Mouse (Mus musculus) kidney, postnatal 0 days (tissue): ENCODE results near the gene Fut1. TPM values are rescaled to one million over a fixed set of nuclear protein-coding genes. Genes with fewer than 3 reads are reported as not detected.
A peak's percentile ranks its signal among the peaks of the same experiment; 100 is the strongest.

Experiments used
- ATAC-seq: fragments of 200-750 bp; cut with Nextera tagmentation; replicated peaks from 2 replicates; pipeline ENCODE4 v1.8.0; 2017; ENCODE audit warnings: low read depth, moderate number of reproducible peaks, moderate TSS enrichment, moderate library complexity; ENCODE audit not compliant: low FRiP score
- DNase-seq: peaks from one replicate; pipeline ENCODE4 v3.0.0-alpha.2; 2016; ENCODE audit warnings: low spot score
- H3K27ac ChIP-seq: fragments of 300-500 bp; sonication (generic); 2 replicates; pipeline ENCODE4 v1.5.1; 2014; ENCODE audit warnings: mild to moderate bottlenecking
- H3K27me3 ChIP-seq: fragments of 300-500 bp; sonication (generic); 2 replicates; pipeline ENCODE4 v1.6.1; 2014; ENCODE audit warnings: low read length, mixed read lengths; ENCODE audit not compliant: insufficient read depth
- H3K36me3 ChIP-seq: fragments of 300-500 bp; sonication (generic); 2 replicates; pipeline ENCODE4 v1.6.1; 2014; ENCODE audit warnings: low read length, mixed read lengths; ENCODE audit not compliant: insufficient read depth
- H3K4me1 ChIP-seq: fragments of 300-500 bp; sonication (generic); replicated peaks from 2 replicates; pipeline ENCODE4 v1.6.1; 2014; ENCODE audit warnings: antibody characterized with exemption, low read length, mixed read lengths; ENCODE audit not compliant: insufficient read depth
- H3K4me2 ChIP-seq: fragments of 300-500 bp; sonication (generic); 2 replicates; pipeline ENCODE4 v1.6.1; 2014; ENCODE audit warnings: mild to moderate bottlenecking, low read length, moderate library complexity, mixed read lengths
- H3K4me3 ChIP-seq: fragments of 300-500 bp; sonication (generic); replicated peaks from 2 replicates; pipeline ENCODE4 v1.5.1; 2014; ENCODE audit warnings: low read depth, low read length
- H3K9ac ChIP-seq: fragments of 300-500 bp; sonication (generic); 2 replicates; pipeline ENCODE4 v1.6.1; 2014; ENCODE audit warnings: low read depth, low read length
- H3K9me3 ChIP-seq: fragments of 300-500 bp; sonication (generic); replicated peaks from 2 replicates; pipeline ENCODE4 v1.6.1; 2016; ENCODE audit warnings: low read length, inconsistent platforms, mixed read lengths
- CTCF ChIP-seq: IDR thresholded peaks from 2 replicates; pipeline ENCODE4 v1.5.1; 2016; ENCODE audit warnings: antibody characterized with exemption, low read depth, mild to moderate bottlenecking, moderate library complexity
- WGBS: fragments of 180-500 bp; shearing (Covaris S2); extraction: QIAGEN DNeasy Blood & Tissue Kit; methylation state at CpG from one replicate; pipeline ENCODE4 v1.1.7; 2014; 5-methylcytosine and 5-hydroxymethylcytosine counted together
- polyA plus RNA-seq: library from polyadenylated mRNA; unstranded; fragments of >200 nt; fragmentation: Nextera tagmentation; extraction: Ambion mirVana; gene quantifications from 2 replicates; pipeline ENCODE4 v1.2.1, GENCODE M21; 2015

Fut1 gene
- polyA plus RNA-seq, 1 experiment from 2014 or later = 0.26 TPM

DNA sequence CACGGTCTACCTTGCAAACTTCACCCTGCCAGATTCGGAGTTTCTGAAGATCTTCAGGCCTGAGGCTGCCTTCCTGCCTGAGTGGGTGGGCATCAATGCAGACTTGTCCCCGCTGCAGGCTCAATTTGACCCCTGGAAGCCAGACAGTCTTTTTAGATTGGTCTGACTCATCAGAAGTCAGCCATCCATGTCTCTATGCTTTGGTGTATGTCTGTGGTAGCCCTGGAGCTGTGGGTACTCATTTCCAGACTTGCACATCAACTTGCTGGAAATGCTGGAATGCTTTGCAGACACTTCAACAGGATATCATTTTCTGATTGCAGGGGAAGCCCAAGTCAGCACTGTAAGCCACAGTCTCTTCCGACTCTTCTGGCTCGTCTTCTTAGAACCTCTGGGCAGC is 2.5 kb downstream of the Fut1 start:
- Histone ChIP-seq H3K36me3 (no peaks in the 10 kb centered on the region), H3K27ac (no peak overlapping the region), H3K9me3 (no peaks in the 10 kb centered on the region), H3K27me3 (peaks cover 6% of the 10 kb centered on the region; the same call in 1 of the 2 replicates), H3K4me1 (0 out of 2 replicates have a peak, but pooled peaks cover 10% of the 10 kb centered on the region), H3K4me3 (no peak overlapping the region), H3K4me2 (no peak overlapping the region), H3K9ac (no peak overlapping the region)
- WGBS = 85% methylated on average over 5 of the region's 5 CpGs
- no peak for ATAC-seq
- TF ChIP-seq CTCF = no peak
- DNase-seq = no peak

DNA sequence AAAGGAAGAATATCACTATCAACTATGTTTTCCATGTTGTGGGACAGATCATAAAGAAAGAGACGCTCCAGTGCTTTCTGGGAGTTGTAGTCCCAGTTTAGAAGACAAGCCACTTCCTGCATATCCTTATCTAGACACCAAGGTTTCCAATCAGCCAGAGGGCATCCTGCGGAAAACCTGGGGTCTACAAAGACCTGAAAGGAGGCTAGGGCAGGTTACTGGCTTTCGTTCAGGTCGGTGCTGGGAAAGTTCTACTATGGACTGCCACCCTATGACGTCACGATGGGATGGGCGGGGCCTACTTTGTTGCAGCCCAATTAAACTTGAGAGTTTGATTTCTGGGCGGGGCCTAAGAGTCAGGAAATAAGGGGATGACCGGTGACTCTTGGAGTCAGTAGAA is 4.4 kb downstream of the Fut1 start, which contains the start of gene Izumo1:
Izumo1 (plus strand) TSS at position 369 of the 400 bp plus-strand sequence.
- no peak for DNase-seq
- WGBS = 34% methylated on average over 9 of the region's 9 CpGs
- no peak within 1 kb of the TSS for H3K4me3 ChIP-seq

DNA sequence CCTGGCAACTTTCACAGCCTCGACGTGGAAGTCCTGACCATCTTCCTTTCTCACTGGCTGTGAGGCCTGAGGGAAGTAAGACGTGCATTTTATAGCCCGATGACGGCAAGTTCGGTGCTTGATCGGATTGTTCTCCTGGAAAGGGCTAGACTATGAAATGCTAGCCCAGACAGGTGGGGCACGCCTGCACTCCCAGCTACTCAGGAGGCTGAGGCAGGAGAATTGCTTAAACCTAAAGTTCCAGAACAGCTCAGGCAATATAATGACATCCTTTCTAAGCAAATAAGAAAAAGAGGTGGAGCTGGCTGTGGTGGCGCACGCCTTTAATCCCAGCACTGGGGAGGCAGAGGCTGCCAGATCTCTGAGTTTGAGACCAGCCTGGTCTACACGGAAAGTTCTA is 6.4 kb downstream of the Fut1 start:
- H3K4me3 ChIP-seq = no peak overlapping the region
- no peak overlapping the region for H3K9ac ChIP-seq
- no peaks in the 10 kb centered on the region for H3K9me3 ChIP-seq
- no peaks in the 10 kb centered on the region for H3K36me3 ChIP-seq
- H3K27ac ChIP-seq = no peak overlapping the region
- ATAC-seq (no peak), DNase-seq (no peak)
- H3K4me2 ChIP-seq = no peak overlapping the region
- peaks cover 5% of the 10 kb centered on the region; the same call in 1 of the 2 replicates for H3K27me3 ChIP-seq
- TF ChIP-seq CTCF = no peak
- WGBS = 91% methylated on average over 11 of the region's 11 CpGs
- 0 out of 2 replicates have a peak, but pooled peaks cover 5% of the 10 kb centered on the region for H3K4me1 ChIP-seq

More for the DNA sequence above, 4.4 kb downstream of the Fut1 start, which contains the start of gene Izumo1:
- TF ChIP-seq CTCF = no peak
- no peak within 1 kb of the TSS for H3K27ac ChIP-seq
- no peak within 1 kb of the TSS for H3K9ac ChIP-seq
- ATAC-seq = no peak
- H3K36me3 ChIP-seq = no peaks in the 10 kb centered on the region
- 0 out of 2 replicates have a peak, but pooled peaks cover 10% of the 10 kb centered on the region for H3K4me1 ChIP-seq
- H3K4me2 ChIP-seq = no peak within 1 kb of the TSS
- peaks cover 6% of the 10 kb centered on the region; the same call in 1 of the 2 replicates for H3K27me3 ChIP-seq
- no peaks in the 10 kb centered on the region for H3K9me3 ChIP-seq

DNA sequence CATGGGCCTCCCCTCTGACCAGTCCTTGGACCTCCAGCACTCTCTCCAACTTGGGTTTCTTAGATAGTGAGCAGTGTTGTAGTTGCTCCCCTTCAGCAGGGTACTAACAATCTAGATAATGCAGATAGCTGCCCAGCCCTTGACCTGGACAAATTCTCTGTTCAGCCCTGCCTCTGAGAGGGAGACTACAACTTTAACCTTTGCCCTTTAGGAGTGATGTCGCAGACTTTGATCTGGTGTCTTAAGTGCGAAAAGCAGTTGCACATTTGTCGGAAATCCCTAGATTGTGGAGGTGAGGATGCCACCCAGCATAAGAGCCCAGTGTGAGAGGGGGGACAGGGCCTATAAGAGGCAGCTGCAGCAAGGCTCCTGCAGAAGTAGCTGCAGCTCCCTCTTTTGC is 7.6 kb downstream of the Fut1 start:
- no peak for TF ChIP-seq CTCF
- 56% methylated on average over 3 of the region's 3 CpGs for WGBS
- no peak for ATAC-seq
- H3K9ac ChIP-seq = no peak overlapping the region
- H3K27ac ChIP-seq = no peak overlapping the region
- DNase-seq = no peak
- H3K36me3 ChIP-seq = no peaks in the 10 kb centered on the region
- H3K9me3 ChIP-seq = no peaks in the 10 kb centered on the region
- H3K27me3 ChIP-seq = peaks cover 4% of the 10 kb centered on the region; the same call in 1 of the 2 replicates
- 0 out of 2 replicates have a peak, but pooled peaks cover 6% of the 10 kb centered on the region for H3K4me1 ChIP-seq
- no peak overlapping the region for H3K4me3 ChIP-seq
- no peak overlapping the region for H3K4me2 ChIP-seq

DNA sequence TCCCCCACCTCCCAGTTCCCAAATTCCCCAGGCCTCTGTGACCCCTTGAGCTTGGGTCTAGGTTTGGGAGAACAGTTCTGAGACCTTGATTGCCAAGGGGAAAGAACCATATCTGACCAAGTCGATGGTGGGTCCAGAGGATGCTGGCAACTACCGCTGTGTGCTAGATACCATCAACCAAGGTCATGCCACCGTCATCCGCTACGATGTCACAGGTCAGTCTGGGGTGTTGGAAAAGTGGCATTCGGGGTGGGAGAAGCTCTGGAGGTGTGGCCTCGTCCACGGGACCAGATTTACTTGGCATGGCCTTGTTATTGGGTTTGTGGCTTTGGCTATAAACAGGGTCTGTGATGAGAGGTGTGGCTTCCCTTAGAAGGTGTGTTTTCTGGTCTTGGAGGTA is 8.4 kb downstream of the Fut1 start:
- H3K36me3 ChIP-seq = no peaks in the 10 kb centered on the region
- H3K27me3 ChIP-seq = peaks cover 4% of the 10 kb centered on the region; the same call in 1 of the 2 replicates
- WGBS = 85% methylated on average over 8 of the region's 8 CpGs
- H3K4me1 ChIP-seq = 0 out of 2 replicates have a peak, but pooled peaks cover 6% of the 10 kb centered on the region
- no peak for TF ChIP-seq CTCF
- H3K9ac ChIP-seq = no peak overlapping the region
- no peak overlapping the region for H3K27ac ChIP-seq
- no peak for ATAC-seq
- H3K9me3 ChIP-seq = no peaks in the 10 kb centered on the region
- H3K4me2 ChIP-seq = no peak overlapping the region
- no peak for DNase-seq
- no peak overlapping the region for H3K4me3 ChIP-seq

DNA sequence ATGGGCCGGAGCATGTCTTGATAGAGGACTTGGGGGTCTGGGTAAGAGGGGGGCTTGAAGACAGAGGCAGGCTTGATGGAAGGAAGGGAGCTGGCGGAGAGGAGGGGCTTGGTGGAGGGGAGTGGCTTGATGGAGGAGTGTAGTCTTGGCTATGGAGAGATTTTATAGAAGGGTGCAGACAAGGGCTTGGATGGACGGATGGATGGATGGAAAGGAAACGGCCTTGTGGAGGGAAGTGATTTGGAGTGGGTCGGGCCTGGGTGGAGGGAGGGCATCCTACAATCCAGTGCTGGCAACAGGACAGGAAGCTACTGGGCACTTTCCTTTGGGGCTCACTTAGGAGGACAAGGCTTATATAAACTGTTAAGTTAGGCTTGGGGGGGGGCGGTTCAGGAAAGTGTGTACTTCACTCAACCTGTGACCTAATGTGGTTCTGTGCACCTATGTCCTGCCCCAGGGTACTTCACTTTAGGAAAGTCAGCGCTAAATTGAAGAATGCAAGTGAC is 9.5 kb downstream of the Fut1 start:
- H3K4me1 ChIP-seq = 0 out of 2 replicates have a peak, but pooled peaks cover 6% of the 10 kb centered on the region

More for the DNA sequence above, 9.5 kb downstream of the Fut1 start:
- DNase-seq = no peak
- Histone ChIP-seq H3K27me3 (peaks cover 4% of the 10 kb centered on the region; the same call in 1 of the 2 replicates), H3K36me3 (no peaks in the 10 kb centered on the region), H3K4me3 (no peak overlapping the region), H3K9me3 (no peaks in the 10 kb centered on the region), H3K4me2 (peak overlapping the region; percentile 34; the same call in 1 of the 2 replicates), H3K9ac (no peak overlapping the region), H3K27ac (peak overlapping the region; percentile 58; the same call in 1 of the 2 replicates)
- no peak for ATAC-seq
- WGBS = 85% methylated on average over 7 of the region's 7 CpGs
- no peak for TF ChIP-seq CTCF
